Mouse (Mus musculus) heart, embryonic 16.5 days (tissue): ENCODE results near the gene Sox5. TPM values are rescaled to one million over a fixed set of nuclear protein-coding genes. Genes with fewer than 3 reads are reported as not detected.

ENCODE experiments used
- ATAC-seq: fragments of 200-750 bp; cut with Nextera tagmentation; replicated peaks from 2 replicates; pipeline ENCODE4 v1.8.0; 2017; ENCODE audit warnings: moderate number of reproducible peaks; ENCODE audit not compliant: insufficient read depth, low FRiP score; ENCODE audit errors: extremely low read depth
- H3K27ac ChIP-seq: fragments of 300-500 bp; sonication (generic); 2 replicates; pipeline ENCODE4 v1.5.1; 2014; ENCODE audit warnings: mild to moderate bottlenecking, low read length, control low read depth, moderate library complexity
- H3K27me3 ChIP-seq: fragments of 300-500 bp; sonication (generic); 2 replicates; pipeline ENCODE4 v1.6.1; 2014; ENCODE audit warnings: low read length, mixed read lengths; ENCODE audit not compliant: control insufficient read depth, insufficient read depth
- H3K36me3 ChIP-seq: fragments of 300-500 bp; sonication (generic); 2 replicates; pipeline ENCODE4 v1.6.1; 2014; ENCODE audit not compliant: control insufficient read depth, insufficient read depth
- H3K4me1 ChIP-seq: fragments of 300-500 bp; sonication (generic); 2 replicates; pipeline ENCODE4 v1.6.1; 2014; ENCODE audit warnings: low read length, mixed read lengths; ENCODE audit not compliant: control insufficient read depth, insufficient read depth
- H3K4me2 ChIP-seq: fragments of 300-500 bp; sonication (generic); 2 replicates; pipeline ENCODE4 v1.6.1; 2014; ENCODE audit warnings: low read depth, mild to moderate bottlenecking, control low read depth, low read length
- H3K4me3 ChIP-seq: fragments of 300-500 bp; sonication (generic); 2 replicates; pipeline ENCODE4 v1.5.1; 2014; ENCODE audit warnings: mild to moderate bottlenecking, control low read depth, low read length
- H3K9ac ChIP-seq: fragments of 300-500 bp; sonication (generic); 2 replicates; pipeline ENCODE4 v1.6.1; 2014; ENCODE audit warnings: low read length, control low read depth
- H3K9me3 ChIP-seq: fragments of 300-500 bp; sonication (generic); replicated peaks from 2 replicates; pipeline ENCODE4 v1.6.1; 2016; ENCODE audit warnings: low read length; ENCODE audit not compliant: control insufficient read depth
- WGBS: fragments of 180-500 bp; shearing (Covaris S2); extraction: QIAGEN DNeasy Blood & Tissue Kit; methylation state at CpG from one replicate; pipeline ENCODE4 v1.1.7; 2014; 5-methylcytosine and 5-hydroxymethylcytosine counted together
- polyA plus RNA-seq: library from polyadenylated mRNA; unstranded; fragments of >200 nt; fragmentation: Nextera tagmentation; extraction: Ambion mirVana; gene quantifications from 2 replicates; pipeline ENCODE4 v1.2.1, GENCODE M21; 2015

Gene Sox5
- polyA plus RNA-seq, 1 experiment from 2014 or later = 8.8 TPM

DNA sequence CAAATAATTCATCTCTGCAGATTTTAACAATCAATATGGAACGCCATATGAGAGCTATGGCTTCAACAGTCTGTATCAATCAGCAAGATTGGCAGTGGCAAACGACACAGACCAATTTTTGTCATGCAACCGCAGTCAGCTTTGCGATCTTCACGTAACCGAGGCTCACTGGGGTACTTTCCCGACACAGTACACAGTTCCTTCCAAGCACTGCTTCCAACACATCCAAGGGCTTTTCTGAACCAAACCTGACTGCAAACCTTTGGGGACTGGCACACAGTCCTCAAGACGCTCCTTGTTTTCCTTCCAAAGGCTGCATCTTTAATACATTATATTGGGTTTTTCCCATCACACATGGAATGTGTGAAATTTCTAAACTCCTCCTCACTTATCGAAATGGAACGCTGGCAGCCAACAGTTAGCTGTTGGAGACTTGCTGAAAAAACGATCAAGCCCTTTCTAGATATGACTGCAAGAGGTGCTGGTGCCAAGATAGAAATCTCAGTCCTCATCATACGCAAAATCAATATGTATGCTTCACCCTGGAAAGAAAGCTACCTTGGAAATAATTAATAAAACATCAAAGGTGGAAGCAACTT is 474.1 kb downstream of the Sox5 start:
- no peaks in the 10 kb centered on the region for H3K9me3 ChIP-seq
- no peak for ATAC-seq
- H3K36me3 ChIP-seq = no peaks in the 10 kb centered on the region
- no peaks in the 10 kb centered on the region for H3K4me1 ChIP-seq
- no peak overlapping the region for H3K9ac ChIP-seq
- 90% methylated on average over 12 of the region's 12 CpGs for WGBS
- no peak overlapping the region for H3K27ac ChIP-seq
- H3K27me3 ChIP-seq = no peaks in the 10 kb centered on the region
- H3K4me2 ChIP-seq = no peak overlapping the region
- no peak overlapping the region for H3K4me3 ChIP-seq

DNA sequence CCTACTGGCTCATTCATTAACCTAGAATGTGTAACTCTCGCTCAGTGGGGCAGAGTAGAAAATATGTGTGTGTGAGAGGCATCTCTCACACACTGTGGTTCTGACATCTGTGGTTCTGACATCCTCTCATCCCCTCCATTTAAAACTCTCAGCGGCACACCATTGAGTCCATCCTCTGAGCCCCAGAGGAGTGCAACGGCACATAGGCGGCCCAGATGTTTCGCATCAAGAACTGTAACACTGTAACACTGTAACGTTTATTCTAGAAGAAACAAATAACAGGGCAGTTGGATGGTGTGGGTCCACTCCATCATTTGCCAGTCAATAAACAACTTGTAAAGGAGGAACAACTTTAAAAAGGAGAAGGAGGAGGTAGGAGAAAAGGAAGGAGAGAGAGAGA is 479.0 kb downstream of the Sox5 start:
- no peaks in the 10 kb centered on the region for H3K36me3 ChIP-seq
- H3K4me2 ChIP-seq = no peak overlapping the region
- WGBS = 86% methylated on average over 6 of the region's 6 CpGs
- no peak for ATAC-seq
- no peak overlapping the region for H3K9ac ChIP-seq
- H3K4me1 ChIP-seq = no peaks in the 10 kb centered on the region
- no peak overlapping the region for H3K27ac ChIP-seq
- no peaks in the 10 kb centered on the region for H3K9me3 ChIP-seq
- H3K27me3 ChIP-seq = no peaks in the 10 kb centered on the region
- H3K4me3 ChIP-seq = no peak overlapping the region

DNA sequence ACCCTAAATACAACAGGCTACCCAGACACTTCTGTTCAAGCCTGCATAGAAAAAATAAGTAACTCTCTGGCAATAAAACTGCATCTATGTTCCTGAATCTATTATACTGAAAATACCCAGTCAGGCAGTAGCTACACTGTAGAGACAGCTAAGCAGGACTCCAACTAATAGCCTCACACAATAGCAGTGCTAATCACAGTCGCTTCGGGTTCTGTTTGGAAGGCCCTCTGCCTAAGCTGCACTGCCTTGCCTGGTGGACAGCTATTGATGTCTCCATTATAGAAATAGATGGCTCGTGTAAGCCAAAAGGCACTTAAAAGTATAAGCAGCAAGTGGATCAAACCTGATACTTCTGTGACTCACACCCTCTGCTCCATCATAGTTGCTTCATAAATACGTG is 480.7 kb downstream of the Sox5 start:
- Histone ChIP-seq H3K4me2 (no peak overlapping the region), H3K36me3 (no peaks in the 10 kb centered on the region), H3K9ac (no peak overlapping the region), H3K27ac (no peak overlapping the region), H3K4me1 (no peaks in the 10 kb centered on the region), H3K9me3 (peaks cover 2% of the 10 kb centered on the region), H3K27me3 (no peaks in the 10 kb centered on the region), H3K4me3 (no peak overlapping the region)
- 74% methylated on average over 4 of the region's 4 CpGs for WGBS
- ATAC-seq = no peak

DNA sequence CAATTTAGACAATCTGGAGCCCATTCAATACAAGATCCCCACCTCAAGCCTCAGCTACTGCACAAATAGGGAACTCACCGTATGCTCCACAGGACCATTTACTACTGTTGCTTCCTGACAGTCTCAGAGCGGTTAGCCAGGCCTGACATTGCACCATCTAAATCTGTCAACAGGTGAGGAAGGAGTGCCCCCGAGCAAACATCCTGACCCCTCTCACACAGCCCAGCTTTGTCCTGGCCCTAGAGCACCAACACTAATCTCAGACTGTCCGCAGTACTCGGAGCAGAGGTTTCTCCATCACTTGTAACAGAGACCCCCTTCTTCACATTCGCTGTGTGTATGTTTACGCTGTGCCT is 482.3 kb downstream of the Sox5 start:
- no peak for ATAC-seq
- Histone ChIP-seq H3K4me2 (no peak overlapping the region), H3K4me3 (no peak overlapping the region), H3K27me3 (no peaks in the 10 kb centered on the region), H3K9ac (no peak overlapping the region), H3K4me1 (no peaks in the 10 kb centered on the region), H3K27ac (no peak overlapping the region), H3K36me3 (0 out of 2 replicates have a peak, but pooled peaks cover 2% of the 10 kb centered on the region), H3K9me3 (peaks cover 11% of the 10 kb centered on the region)
- WGBS = 46% methylated on average over 7 of the region's 7 CpGs

DNA sequence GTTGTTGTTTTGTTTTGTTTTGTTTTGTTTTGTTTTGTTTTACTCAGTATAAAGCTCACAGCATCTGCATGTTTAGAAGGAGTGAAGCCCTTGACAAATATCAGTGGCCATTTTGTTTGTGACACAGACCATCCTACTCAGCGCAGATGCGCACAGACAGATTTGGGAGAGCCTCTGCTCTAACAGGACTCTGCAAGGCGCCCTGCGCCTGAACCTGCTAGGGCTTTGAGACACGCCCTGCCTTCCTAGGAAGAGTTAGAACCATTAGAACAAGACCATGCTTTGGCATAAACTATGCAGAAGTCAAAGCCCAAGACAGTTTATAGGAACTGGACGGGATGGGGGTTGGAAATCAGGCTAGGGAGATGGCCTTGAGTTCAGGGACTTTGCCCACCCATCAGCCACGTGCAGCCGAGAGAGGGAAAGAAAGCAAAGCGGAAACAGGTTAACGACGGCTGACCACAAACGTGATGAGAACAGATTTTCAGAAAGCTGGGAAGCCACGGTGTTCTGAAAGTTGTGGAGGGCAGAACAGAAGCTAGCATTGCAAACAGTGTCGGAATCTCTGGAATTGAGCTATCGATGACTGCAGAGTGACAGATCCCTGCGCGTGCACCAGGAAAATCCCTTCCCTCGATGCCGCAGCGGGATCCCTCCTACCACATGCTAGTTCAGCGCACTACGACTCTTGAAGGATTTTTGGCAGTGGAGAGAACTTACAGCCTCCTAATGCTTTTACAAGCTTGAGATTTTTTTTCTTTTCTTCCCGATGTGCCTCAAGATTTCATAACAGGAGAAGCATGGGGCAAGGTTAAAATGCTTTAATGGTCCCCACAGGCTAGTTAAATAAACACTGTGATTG is 482.9 kb downstream of the Sox5 start:
- WGBS = 65% methylated on average over 23 of the region's 23 CpGs
- Histone ChIP-seq H3K9me3 (peaks cover 11% of the 10 kb centered on the region), H3K27ac (no peak overlapping the region), H3K36me3 (0 out of 2 replicates have a peak, but pooled peaks cover 2% of the 10 kb centered on the region), H3K9ac (no peak overlapping the region), H3K4me3 (no peak overlapping the region), H3K4me2 (no peak overlapping the region), H3K27me3 (no peaks in the 10 kb centered on the region), H3K4me1 (no peaks in the 10 kb centered on the region)
- ATAC-seq = no peak

DNA sequence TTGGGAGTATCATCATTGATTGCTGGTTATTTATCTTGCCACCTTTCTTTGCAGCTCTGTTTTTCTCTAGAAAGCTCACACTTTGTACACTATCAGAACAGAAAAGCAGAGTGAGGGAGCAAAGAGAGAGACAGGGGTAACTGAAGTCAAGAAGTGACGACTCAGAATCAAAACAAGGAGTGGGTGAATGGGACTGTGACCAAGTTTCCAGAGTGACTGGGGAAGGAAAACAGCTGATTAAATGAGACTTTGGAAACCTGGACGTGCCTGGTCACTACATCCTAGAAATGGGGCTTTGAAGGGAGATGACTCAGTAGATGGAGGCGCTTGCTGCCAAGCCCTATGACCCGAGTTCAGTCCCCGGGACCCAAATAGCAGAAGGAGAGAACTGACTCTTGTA is 483.9 kb downstream of the Sox5 start:
- no peaks in the 10 kb centered on the region for H3K4me1 ChIP-seq
- H3K36me3 ChIP-seq = 0 out of 2 replicates have a peak, but pooled peaks cover 2% of the 10 kb centered on the region
- no peak overlapping the region for H3K4me3 ChIP-seq
- no peak for ATAC-seq
- WGBS = 64% methylated on average over 5 of the region's 5 CpGs
- no peak overlapping the region for H3K4me2 ChIP-seq
- H3K9me3 ChIP-seq = peaks cover 11% of the 10 kb centered on the region
- H3K27ac ChIP-seq = no peak overlapping the region
- H3K9ac ChIP-seq = no peak overlapping the region
- H3K27me3 ChIP-seq = no peaks in the 10 kb centered on the region

DNA sequence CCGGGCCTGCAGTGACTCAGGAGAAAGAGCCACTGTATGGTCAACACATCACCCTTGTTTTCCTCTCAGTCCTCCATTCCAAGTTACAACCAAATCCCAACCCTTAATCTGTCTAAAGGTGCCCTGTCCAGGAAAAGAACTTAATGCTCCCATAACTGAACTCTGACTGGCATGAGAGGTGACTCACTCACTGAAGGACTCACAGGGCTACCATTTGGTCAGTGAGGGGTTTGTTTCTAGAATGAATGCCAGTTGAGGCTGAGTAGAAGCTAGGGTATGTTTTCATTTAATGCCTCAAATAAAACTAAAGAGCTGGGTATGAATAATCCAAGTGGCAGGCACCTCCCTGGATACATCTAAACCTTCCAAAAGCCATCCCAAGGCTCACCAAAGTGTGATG is 484.6 kb downstream of the Sox5 start:
- no peaks in the 10 kb centered on the region for H3K4me1 ChIP-seq

DNA sequence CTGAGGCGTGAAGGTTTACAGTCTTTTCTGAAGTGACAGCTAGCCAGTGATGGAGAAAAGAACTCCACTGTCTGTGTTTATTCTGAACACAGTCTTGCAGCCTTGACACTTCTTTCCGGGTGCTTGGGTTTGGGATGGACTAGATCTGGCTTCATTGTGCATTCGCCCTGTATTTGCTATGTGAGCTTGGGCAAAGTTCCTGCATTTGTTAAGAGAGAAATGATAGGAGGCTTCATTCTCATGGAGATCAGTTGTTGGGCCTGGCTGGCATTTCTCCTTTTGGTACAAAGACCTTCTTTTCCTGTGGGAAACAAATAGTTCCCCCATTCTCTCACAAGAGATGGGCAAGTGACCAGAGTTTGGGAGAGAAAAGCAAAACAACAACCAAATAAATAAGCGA is 490.3 kb downstream of the Sox5 start:
- H3K4me3 ChIP-seq = no peak overlapping the region
- no peaks in the 10 kb centered on the region; the same call in 1 of the 2 replicates for H3K27me3 ChIP-seq
- 81% methylated on average over 4 of the region's 4 CpGs for WGBS
- H3K36me3 ChIP-seq = 0 out of 2 replicates have a peak, but pooled peaks cover 2% of the 10 kb centered on the region
- peaks cover 11% of the 10 kb centered on the region for H3K9me3 ChIP-seq
- no peak for ATAC-seq
- no peak overlapping the region for H3K9ac ChIP-seq
- H3K27ac ChIP-seq = no peak overlapping the region
- no peaks in the 10 kb centered on the region for H3K4me1 ChIP-seq
- H3K4me2 ChIP-seq = no peak overlapping the region

More for the DNA sequence above, 484.6 kb downstream of the Sox5 start:
- ATAC-seq = no peak
- 79% methylated on average over 1 of the region's 1 CpGs for WGBS
- H3K36me3 ChIP-seq = 0 out of 2 replicates have a peak, but pooled peaks cover 2% of the 10 kb centered on the region
- peaks cover 11% of the 10 kb centered on the region for H3K9me3 ChIP-seq
- no peak overlapping the region for H3K9ac ChIP-seq
- no peak overlapping the region for H3K4me3 ChIP-seq
- no peak overlapping the region for H3K27ac ChIP-seq
- H3K27me3 ChIP-seq = no peaks in the 10 kb centered on the region
- no peak overlapping the region for H3K4me2 ChIP-seq

DNA sequence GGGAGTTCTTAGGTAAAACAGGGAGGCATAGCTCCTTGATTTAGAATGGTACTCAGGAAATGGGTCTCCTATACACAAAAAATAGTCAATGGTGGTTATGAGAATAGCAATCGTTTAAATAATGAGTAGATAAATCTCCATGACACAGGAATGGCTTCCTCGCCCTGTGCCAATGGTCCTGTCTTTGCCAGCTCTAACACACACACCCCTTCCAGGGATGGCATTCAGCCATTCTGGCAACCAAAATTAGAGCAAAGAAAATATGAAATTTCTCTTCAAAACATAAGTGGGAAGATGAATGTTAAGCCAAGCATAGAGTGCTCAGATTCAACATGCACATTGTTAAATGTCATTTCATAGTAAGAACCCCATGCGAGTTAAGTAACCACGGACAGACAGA is 495.7 kb downstream of the Sox5 start:
- H3K9me3 ChIP-seq = no peaks in the 10 kb centered on the region
- WGBS = 85% methylated on average over 4 of the region's 4 CpGs
- ATAC-seq = no peak
- H3K4me3 ChIP-seq = no peak overlapping the region
- H3K27me3 ChIP-seq = no peaks in the 10 kb centered on the region; the same call in 1 of the 2 replicates
- H3K9ac ChIP-seq = no peak overlapping the region
- no peak overlapping the region for H3K27ac ChIP-seq
- H3K4me1 ChIP-seq = no peaks in the 10 kb centered on the region
- no peaks in the 10 kb centered on the region for H3K36me3 ChIP-seq
- no peak overlapping the region for H3K4me2 ChIP-seq
